Mouse (Mus musculus): ENCODE measurements at regions not wholly inside any gene's neighbourhood (a gene's known extent, or its start where the extent isn't known, plus 50 kb on each side); places are given as distances from the start of the nearest gene placed in this dataset.

DNA sequence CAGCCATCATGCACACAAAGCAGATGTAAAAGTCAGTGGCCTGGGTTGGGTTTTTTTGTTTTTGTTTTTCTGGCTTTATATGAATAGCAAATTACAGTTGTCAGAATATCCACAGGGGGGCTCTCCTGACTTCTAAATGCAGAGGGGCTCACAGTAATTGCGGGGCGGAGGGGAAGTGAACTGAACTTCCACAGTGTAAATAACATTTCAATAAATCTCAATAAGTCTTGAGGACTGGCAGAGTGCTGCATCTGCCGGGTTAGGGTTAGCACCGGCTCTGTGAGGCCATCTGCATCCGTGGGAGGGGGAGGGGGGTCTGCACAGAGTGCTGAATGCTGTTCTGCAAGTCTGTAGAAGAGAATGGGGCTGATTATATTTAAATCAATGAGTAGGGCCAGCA lies 50.3 kb upstream of the Arl4c start:
- Histone ChIP-seq H3K36me3 (ENCODE audit: control insufficient read depth, insufficient read depth, low read length) (no peaks in the 10 kb centered on the region), H3K4me3 (ENCODE audit: low read depth, low read length) (no peak overlapping the region), H3K27ac (ENCODE audit: low read depth, low read length) (no peak overlapping the region), H3K9me3 (ENCODE audit: control insufficient read depth, low read length) (no peaks in the 10 kb centered on the region), H3K4me1 (ENCODE audit: control insufficient read depth, insufficient read depth, low read length) (peaks cover 3% of the 10 kb centered on the region; the same call in 1 of the 2 replicates), H3K27me3 (ENCODE audit: control insufficient read depth, insufficient read depth, low read length) (no peaks in the 10 kb centered on the region), H3K9ac (ENCODE audit: low read length) (no peak overlapping the region), H3K4me2 (no peak overlapping the region)
- 19% methylated on average over 5 of the region's 5 CpGs for WGBS
- no peak for DNase-seq (ENCODE audit: low spot score, missing footprints)
- peak; percentile 78 for ATAC-seq (ENCODE audit: low FRiP score)

GRCm38 (mm10) chr1:88756658-88757057 lies 54.6 kb upstream of the Arl4c start:
- no peak for ATAC-seq (ENCODE audit: low FRiP score)

GRCm38 (mm10) chr1:88757162-88757561 lies 55.1 kb upstream of the Arl4c start:
- no peak for ATAC-seq (ENCODE audit: low FRiP score)
- H3K4me3 ChIP-seq (ENCODE audit: low read depth, low read length) = no peak overlapping the region
- H3K9me3 ChIP-seq (ENCODE audit: control insufficient read depth, low read length) = no peaks in the 10 kb centered on the region
- 57% methylated on average over 7 of the region's 7 CpGs for WGBS
- H3K36me3 ChIP-seq (ENCODE audit: control insufficient read depth, insufficient read depth, low read length) = no peaks in the 10 kb centered on the region
- peak; percentile 88 for DNase-seq (ENCODE audit: low spot score, missing footprints)
- H3K4me2 ChIP-seq = no peak overlapping the region
- no peaks in the 10 kb centered on the region for H3K27me3 ChIP-seq (ENCODE audit: control insufficient read depth, insufficient read depth, low read length)
- H3K27ac ChIP-seq (ENCODE audit: low read depth, low read length) = peak overlapping the region; percentile 31; the same call in 1 of the 2 replicates
- H3K4me1 ChIP-seq (ENCODE audit: control insufficient read depth, insufficient read depth, low read length) = peaks cover 5% of the 10 kb centered on the region; the same call in 1 of the 2 replicates
- H3K9ac ChIP-seq (ENCODE audit: low read length) = no peak overlapping the region

More at GRCm38 (mm10) chr1:88756658-88757057, 54.6 kb upstream of the Arl4c start:
- H3K27me3 ChIP-seq (ENCODE audit: control insufficient read depth, insufficient read depth, low read length) = no peaks in the 10 kb centered on the region
- H3K4me3 ChIP-seq (ENCODE audit: low read depth, low read length) = no peak overlapping the region
- no peak overlapping the region for H3K9ac ChIP-seq (ENCODE audit: low read length)
- H3K36me3 ChIP-seq (ENCODE audit: control insufficient read depth, insufficient read depth, low read length) = no peaks in the 10 kb centered on the region
- 0 out of 2 replicates have a peak overlapping the region, but pooled peaks have one; percentile 31 for H3K27ac ChIP-seq (ENCODE audit: low read depth, low read length)
- 80% methylated on average over 7 of the region's 7 CpGs for WGBS
- no peak overlapping the region for H3K4me2 ChIP-seq
- H3K9me3 ChIP-seq (ENCODE audit: control insufficient read depth, low read length) = no peaks in the 10 kb centered on the region
- H3K4me1 ChIP-seq (ENCODE audit: control insufficient read depth, insufficient read depth, low read length) = peaks cover 5% of the 10 kb centered on the region; the same call in 1 of the 2 replicates
- peak; percentile 94 for DNase-seq (ENCODE audit: low spot score, missing footprints)

- no peak for DNase-seq (ENCODE audit: low spot score, missing footprints)
Observed at GRCm38 (mm10) chr1:88757746-88758145, 55.7 kb upstream of the Arl4c start.

GRCm38 (mm10) chr1:88760643-88761042 lies 58.6 kb upstream of the Arl4c start:
- 73% methylated on average over 11 of the region's 11 CpGs for WGBS
- no peaks in the 10 kb centered on the region for H3K36me3 ChIP-seq (ENCODE audit: control insufficient read depth, insufficient read depth, low read length)
- no peak overlapping the region for H3K27ac ChIP-seq (ENCODE audit: low read depth, low read length)
- DNase-seq (ENCODE audit: low spot score, missing footprints) (no peak), ATAC-seq (ENCODE audit: low FRiP score) (no peak)
- H3K27me3 ChIP-seq (ENCODE audit: control insufficient read depth, insufficient read depth, low read length) = no peaks in the 10 kb centered on the region
- H3K9ac ChIP-seq (ENCODE audit: low read length) = no peak overlapping the region
- H3K9me3 ChIP-seq (ENCODE audit: control insufficient read depth, low read length) = no peaks in the 10 kb centered on the region
- no peak overlapping the region for H3K4me2 ChIP-seq
- peaks cover 5% of the 10 kb centered on the region; the same call in 1 of the 2 replicates for H3K4me1 ChIP-seq (ENCODE audit: control insufficient read depth, insufficient read depth, low read length)
- no peak overlapping the region for H3K4me3 ChIP-seq (ENCODE audit: low read depth, low read length)

More at GRCm38 (mm10) chr1:88757746-88758145, 55.7 kb upstream of the Arl4c start:
- no peak overlapping the region for H3K4me3 ChIP-seq (ENCODE audit: low read depth, low read length)
- H3K4me1 ChIP-seq (ENCODE audit: control insufficient read depth, insufficient read depth, low read length) = peaks cover 5% of the 10 kb centered on the region; the same call in 1 of the 2 replicates
- no peaks in the 10 kb centered on the region for H3K36me3 ChIP-seq (ENCODE audit: control insufficient read depth, insufficient read depth, low read length)
- ATAC-seq (ENCODE audit: low FRiP score) = peak; percentile 59; the same call in 1 of the 2 replicates
- H3K9me3 ChIP-seq (ENCODE audit: control insufficient read depth, low read length) = no peaks in the 10 kb centered on the region
- H3K4me2 ChIP-seq = no peak overlapping the region
- H3K9ac ChIP-seq (ENCODE audit: low read length) = no peak overlapping the region
- WGBS = 19% methylated on average over 3 of the region's 3 CpGs
- H3K27me3 ChIP-seq (ENCODE audit: control insufficient read depth, insufficient read depth, low read length) = no peaks in the 10 kb centered on the region
- peak overlapping the region; percentile 20; the same call in 1 of the 2 replicates for H3K27ac ChIP-seq (ENCODE audit: low read depth, low read length)

GRCm38 (mm10) chr1:88761121-88761520 lies 59.1 kb upstream of the Arl4c start:
- no peak for DNase-seq (ENCODE audit: low spot score, missing footprints)
- H3K27ac ChIP-seq (ENCODE audit: low read depth, low read length) = no peak overlapping the region

GRCm38 (mm10) chr1:88763725-88764364 lies 61.8 kb upstream of the Arl4c start:
- Histone ChIP-seq H3K4me2 (no peak overlapping the region), H3K27ac (ENCODE audit: low read depth, low read length) (no peak overlapping the region), H3K9ac (ENCODE audit: low read length) (no peak overlapping the region), H3K27me3 (ENCODE audit: control insufficient read depth, insufficient read depth, low read length) (no peaks in the 10 kb centered on the region), H3K4me3 (ENCODE audit: low read depth, low read length) (no peak overlapping the region), H3K36me3 (ENCODE audit: control insufficient read depth, insufficient read depth, low read length) (no peaks in the 10 kb centered on the region), H3K4me1 (ENCODE audit: control insufficient read depth, insufficient read depth, low read length) (no peaks in the 10 kb centered on the region), H3K9me3 (ENCODE audit: control insufficient read depth, low read length) (no peaks in the 10 kb centered on the region)
- ATAC-seq (ENCODE audit: low FRiP score) (no peak), DNase-seq (ENCODE audit: low spot score, missing footprints) (no peak)
- WGBS = 63% methylated on average over 6 of the region's 6 CpGs

More at GRCm38 (mm10) chr1:88761121-88761520, 59.1 kb upstream of the Arl4c start:
- H3K4me2 ChIP-seq = no peak overlapping the region
- no peak overlapping the region for H3K4me3 ChIP-seq (ENCODE audit: low read depth, low read length)
- 82% methylated on average over 6 of the region's 6 CpGs for WGBS
- no peak overlapping the region for H3K9ac ChIP-seq (ENCODE audit: low read length)
- no peak for ATAC-seq (ENCODE audit: low FRiP score)
- no peaks in the 10 kb centered on the region for H3K27me3 ChIP-seq (ENCODE audit: control insufficient read depth, insufficient read depth, low read length)
- peaks cover 5% of the 10 kb centered on the region; the same call in 1 of the 2 replicates for H3K4me1 ChIP-seq (ENCODE audit: control insufficient read depth, insufficient read depth, low read length)
- H3K9me3 ChIP-seq (ENCODE audit: control insufficient read depth, low read length) = no peaks in the 10 kb centered on the region
- H3K36me3 ChIP-seq (ENCODE audit: control insufficient read depth, insufficient read depth, low read length) = no peaks in the 10 kb centered on the region

GRCm38 (mm10) chr1:88764478-88764877 lies 62.5 kb upstream of the Arl4c start:
- H3K4me1 ChIP-seq (ENCODE audit: control insufficient read depth, insufficient read depth, low read length) = no peaks in the 10 kb centered on the region
- no peak overlapping the region for H3K27ac ChIP-seq (ENCODE audit: low read depth, low read length)
- WGBS = 100% methylated on average over 1 of the region's 1 CpGs
- H3K4me3 ChIP-seq (ENCODE audit: low read depth, low read length) = no peak overlapping the region
- H3K9ac ChIP-seq (ENCODE audit: low read length) = no peak overlapping the region
- H3K27me3 ChIP-seq (ENCODE audit: control insufficient read depth, insufficient read depth, low read length) = no peaks in the 10 kb centered on the region
- H3K4me2 ChIP-seq = no peak overlapping the region
- ATAC-seq (ENCODE audit: low FRiP score) (no peak), DNase-seq (ENCODE audit: low spot score, missing footprints) (no peak)
- no peaks in the 10 kb centered on the region for H3K36me3 ChIP-seq (ENCODE audit: control insufficient read depth, insufficient read depth, low read length)
- no peaks in the 10 kb centered on the region for H3K9me3 ChIP-seq (ENCODE audit: control insufficient read depth, low read length)

DNA sequence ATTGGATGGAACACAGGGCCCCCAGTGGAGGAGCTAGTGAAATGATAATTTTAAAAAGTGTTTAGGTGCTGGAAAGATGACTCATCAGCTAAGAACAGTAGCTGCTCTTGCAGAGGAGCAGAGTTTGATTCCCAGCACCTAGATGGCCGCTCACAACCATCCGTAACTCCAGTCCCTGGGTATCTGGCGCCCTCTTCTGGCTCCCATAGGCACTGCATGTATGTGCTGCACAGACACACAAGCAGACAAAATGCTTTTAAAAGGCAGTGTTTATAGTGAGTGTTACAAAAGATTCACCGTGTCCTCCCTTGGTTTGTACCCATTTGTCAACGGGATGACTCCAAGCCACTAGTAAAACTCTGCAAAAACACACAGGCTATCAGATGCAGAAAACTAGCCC lies 75.0 kb upstream of the Arl4c start:
- Histone ChIP-seq H3K4me2 (no peak overlapping the region), H3K9me3 (ENCODE audit: control insufficient read depth, low read length) (no peaks in the 10 kb centered on the region), H3K27ac (ENCODE audit: low read depth, low read length) (no peak overlapping the region), H3K27me3 (ENCODE audit: control insufficient read depth, insufficient read depth, low read length) (no peaks in the 10 kb centered on the region), H3K36me3 (ENCODE audit: control insufficient read depth, insufficient read depth, low read length) (no peaks in the 10 kb centered on the region), H3K4me3 (ENCODE audit: low read depth, low read length) (no peak overlapping the region), H3K4me1 (ENCODE audit: control insufficient read depth, insufficient read depth, low read length) (no peaks in the 10 kb centered on the region), H3K9ac (ENCODE audit: low read length) (no peak overlapping the region)
- 88% methylated on average over 5 of the region's 5 CpGs for WGBS
- DNase-seq (ENCODE audit: low spot score, missing footprints) (no peak), ATAC-seq (ENCODE audit: low FRiP score) (no peak)
